In genomic region chr4:43045285-43045658, GRCm38 (mm10) we compare ENCODE assay signal across 8 mouse cellular contexts. TPM values are rescaled to one million over a fixed set of nuclear protein-coding genes. Genes with fewer than 3 reads are reported as not detected.
DNase-seq lines count a peak whose midpoint lies in the region; ATAC-seq and TF ChIP-seq lines count a peak whose summit lies in the region.

No protein-coding gene starts in this region.

- peak overlapping the region; percentile 50 for H3K4me3 ChIP-seq in lung, embryonic 14.5 days (ENCODE audit: low read depth, low read length)
- peak overlapping the region; percentile 65 for H3K4me3 ChIP-seq in embryonic facial prominence, embryonic 15.5 days (replicated peaks)
- peak overlapping the region; percentile 49 for H3K4me3 ChIP-seq in intestine, postnatal 0 days (ENCODE audit: low read depth, low read length)
- peak overlapping the region; percentile 52 for H3K4me3 ChIP-seq in neural tube, embryonic 14.5 days (ENCODE audit: low read depth, low read length)

- no peaks in the 10 kb centered on the region for H3K9me3 ChIP-seq in lung, embryonic 14.5 days (ENCODE audit: low read depth, low read length)
- no peaks in the 10 kb centered on the region for H3K9me3 ChIP-seq in embryonic facial prominence, embryonic 15.5 days (replicated peaks)
- H3K9me3 ChIP-seq in intestine, postnatal 0 days (ENCODE audit: control insufficient read depth), result no peaks in the 10 kb centered on the region
- no peaks in the 10 kb centered on the region for H3K9me3 ChIP-seq in neural tube, embryonic 14.5 days (ENCODE audit: control insufficient read depth, low read length)

- H3K4me2 ChIP-seq in lung, embryonic 14.5 days, result peak overlapping the region; percentile 76
- peak overlapping the region; percentile 63 for H3K4me2 ChIP-seq in embryonic facial prominence, embryonic 15.5 days (replicated peaks)
- peak overlapping the region; percentile 88 for H3K4me2 ChIP-seq in intestine, postnatal 0 days (replicated peaks; ENCODE audit: low read depth)
- peak overlapping the region; percentile 72 for H3K4me2 ChIP-seq in neural tube, embryonic 14.5 days (ENCODE audit: low read depth, low read length)

- 0 out of 2 replicates have a peak overlapping the region, but pooled peaks have one; percentile 65 for H3K27ac ChIP-seq in lung, embryonic 14.5 days (ENCODE audit: low read depth)
- peak overlapping the region; percentile 75 for H3K27ac ChIP-seq in embryonic facial prominence, embryonic 15.5 days (replicated peaks)
- H3K27ac ChIP-seq in intestine, postnatal 0 days (ENCODE audit: low read depth, low read length), result peak overlapping the region; percentile 67
- H3K27ac ChIP-seq in neural tube, embryonic 14.5 days (ENCODE audit: low read depth, low read length), result peak overlapping the region; percentile 88

- ATAC-seq in lung, embryonic 14.5 days (ENCODE audit: insufficient read depth), result peak; percentile 3; the same call in 1 of the 2 replicates
- peak; percentile 3 for ATAC-seq in embryonic facial prominence, embryonic 15.5 days (ENCODE audit: insufficient number of reproducible peaks, low FRiP score, low TSS enrichment, low read depth)
- ATAC-seq in intestine, postnatal 0 days, result peak; percentile 3; the same call in 1 of the 2 replicates
- ATAC-seq in neural tube, embryonic 14.5 days (ENCODE audit: low read depth), result peak; percentile 12

- H3K9ac ChIP-seq in lung, embryonic 14.5 days, result peak overlapping the region; percentile 47
- peak overlapping the region; percentile 40 for H3K9ac ChIP-seq in embryonic facial prominence, embryonic 15.5 days
- H3K9ac ChIP-seq in intestine, postnatal 0 days (ENCODE audit: low read depth, low read length), result peak overlapping the region; percentile 8; the same call in 1 of the 2 replicates
- H3K9ac ChIP-seq in neural tube, embryonic 14.5 days (replicated peaks; ENCODE audit: low read depth, low read length), result peak overlapping the region; percentile 60

- DNase-seq in lung, embryonic 14.5 days, result no peak
- no peak for DNase-seq in lung, postnatal 25 days (ENCODE audit: low spot score)
- no peak for DNase-seq in B cell, adult 2 months
- DNase-seq in left cerebral cortex, adult 11 months (ENCODE audit: low spot score), result no peak
- no peak for DNase-seq in right cerebral cortex, postnatal 36 days (ENCODE audit: low spot score in 2 of 2)

- TF ChIP-seq CTCF in lung, embryonic 14.5 days (IDR thresholded peaks at IDR 0.05; ENCODE audit: low read depth), result no peak
- TF ChIP-seq CTCF in intestine, postnatal 0 days (IDR thresholded peaks at IDR 0.05; ENCODE audit: low read depth), result no peak

- H3K27me3 ChIP-seq in lung, embryonic 14.5 days (ENCODE audit: insufficient read depth, low read length), result no peaks in the 10 kb centered on the region
- no peaks in the 10 kb centered on the region for H3K27me3 ChIP-seq in embryonic facial prominence, embryonic 15.5 days
- no peaks in the 10 kb centered on the region for H3K27me3 ChIP-seq in intestine, postnatal 0 days (replicated peaks; ENCODE audit: control insufficient read depth, insufficient read depth, low read length)
- H3K27me3 ChIP-seq in neural tube, embryonic 14.5 days (ENCODE audit: control insufficient read depth, insufficient read depth, low read length), result no peaks in the 10 kb centered on the region

- 5% methylated on average over 13 of the region's 13 CpGs for WGBS in lung, embryonic 14.5 days
- WGBS in embryonic facial prominence, embryonic 15.5 days, result 4% methylated on average over 13 of the region's 13 CpGs
- 5% methylated on average over 13 of the region's 13 CpGs for WGBS in intestine, postnatal 0 days
- WGBS in neural tube, embryonic 14.5 days, result 2% methylated on average over 13 of the region's 13 CpGs

- H3K36me3 ChIP-seq in lung, embryonic 14.5 days (ENCODE audit: insufficient read depth), result no peaks in the 10 kb centered on the region
- H3K36me3 ChIP-seq in embryonic facial prominence, embryonic 15.5 days, result no peaks in the 10 kb centered on the region
- no peaks in the 10 kb centered on the region for H3K36me3 ChIP-seq in intestine, postnatal 0 days (ENCODE audit: control insufficient read depth, insufficient read depth)
- no peaks in the 10 kb centered on the region for H3K36me3 ChIP-seq in neural tube, embryonic 14.5 days (ENCODE audit: control insufficient read depth, insufficient read depth, low read length)

- H3K4me1 ChIP-seq in lung, embryonic 14.5 days (ENCODE audit: insufficient read depth), result peaks cover 6% of the 10 kb centered on the region; the same call in 1 of the 2 replicates
- peaks cover 26% of the 10 kb centered on the region for H3K4me1 ChIP-seq in embryonic facial prominence, embryonic 15.5 days
- peaks cover 8% of the 10 kb centered on the region; the same call in 1 of the 2 replicates for H3K4me1 ChIP-seq in intestine, postnatal 0 days (replicated peaks; ENCODE audit: control insufficient read depth, insufficient read depth, low read length)
- peaks cover 12% of the 10 kb centered on the region; the same call in 1 of the 2 replicates for H3K4me1 ChIP-seq in neural tube, embryonic 14.5 days (ENCODE audit: control insufficient read depth, insufficient read depth, low read length)

RNA-seq across cellular contexts. Expression of gene Fam214b, which starts 0.7 kb away (rescaled TPM):
- 7.1 and 7.8 TPM in 2 replicates for polyA plus RNA-seq in lung, embryonic 14.5 days (2014; fragmentation: Nextera tagmentation; extraction: Ambion mirVana)
- polyA plus RNA-seq in embryonic facial prominence, embryonic 15.5 days (2015; fragmentation: Nextera tagmentation; extraction: Ambion mirVana), result 16.9 and 17.2 TPM in 2 replicates
- polyA plus RNA-seq in intestine, postnatal 0 days (2015; fragmentation: Nextera tagmentation; extraction: Ambion mirVana), result 5.9 and 6.3 TPM in 2 replicates
- 22.8 and 25.2 TPM in 2 replicates for polyA plus RNA-seq in neural tube, embryonic 14.5 days (2014; fragmentation: Nextera tagmentation; extraction: Ambion mirVana)

RNA-seq across cellular contexts. Expression of gene Unc13b, which starts 13.5 kb away (rescaled TPM):
- polyA plus RNA-seq in lung, embryonic 14.5 days (2014; fragmentation: Nextera tagmentation; extraction: Ambion mirVana), result 7.6 and 8.2 TPM in 2 replicates
- polyA plus RNA-seq in embryonic facial prominence, embryonic 15.5 days (2015; fragmentation: Nextera tagmentation; extraction: Ambion mirVana), result 4.9 and 6.3 TPM in 2 replicates
- polyA plus RNA-seq in intestine, postnatal 0 days (2015; fragmentation: Nextera tagmentation; extraction: Ambion mirVana), result 1.5 TPM in 2 replicates
- polyA plus RNA-seq in neural tube, embryonic 14.5 days (2014; fragmentation: Nextera tagmentation; extraction: Ambion mirVana), result 17.5 and 20.3 TPM in 2 replicates

RNA-seq across cellular contexts. Expression of gene Stoml2, which starts 13.8 kb away (rescaled TPM):
- 331 and 340 TPM in 2 replicates for polyA plus RNA-seq in lung, embryonic 14.5 days (2014; fragmentation: Nextera tagmentation; extraction: Ambion mirVana)
- 294 and 307 TPM in 2 replicates for polyA plus RNA-seq in embryonic facial prominence, embryonic 15.5 days (2015; fragmentation: Nextera tagmentation; extraction: Ambion mirVana)
- 119 and 120 TPM in 2 replicates for polyA plus RNA-seq in intestine, postnatal 0 days (2015; fragmentation: Nextera tagmentation; extraction: Ambion mirVana)
- 223 and 227 TPM in 2 replicates for polyA plus RNA-seq in neural tube, embryonic 14.5 days (2014; fragmentation: Nextera tagmentation; extraction: Ambion mirVana)

RNA-seq across cellular contexts. Expression of gene Pigo, which starts 19.7 kb away (rescaled TPM):
- polyA plus RNA-seq in lung, embryonic 14.5 days (2014; fragmentation: Nextera tagmentation; extraction: Ambion mirVana), result 19.2 and 21.4 TPM in 2 replicates
- polyA plus RNA-seq in embryonic facial prominence, embryonic 15.5 days (2015; fragmentation: Nextera tagmentation; extraction: Ambion mirVana), result 23.4 and 23.9 TPM in 2 replicates
- polyA plus RNA-seq in intestine, postnatal 0 days (2015; fragmentation: Nextera tagmentation; extraction: Ambion mirVana), result 14.3 and 15.4 TPM in 2 replicates
- polyA plus RNA-seq in neural tube, embryonic 14.5 days (2014; fragmentation: Nextera tagmentation; extraction: Ambion mirVana), result 24.6 and 26.4 TPM in 2 replicates

RNA-seq across cellular contexts. Expression of gene Fancg, which starts 35.0 kb away (rescaled TPM):
- 19.4 and 20.8 TPM in 2 replicates for polyA plus RNA-seq in lung, embryonic 14.5 days (2014; fragmentation: Nextera tagmentation; extraction: Ambion mirVana)
- polyA plus RNA-seq in embryonic facial prominence, embryonic 15.5 days (2015; fragmentation: Nextera tagmentation; extraction: Ambion mirVana), result 19.8 and 22.3 TPM in 2 replicates
- polyA plus RNA-seq in intestine, postnatal 0 days (2015; fragmentation: Nextera tagmentation; extraction: Ambion mirVana), result 5.2 and 6.2 TPM in 2 replicates
- 18.9 and 21.6 TPM in 2 replicates for polyA plus RNA-seq in neural tube, embryonic 14.5 days (2014; fragmentation: Nextera tagmentation; extraction: Ambion mirVana)

Comparison
In these comparisons a context has a peak if more than half of its experiments do, and no peak if none do; other contexts are left out.
1. H3K9ac ChIP-seq: peak in every context shown above with its lines; median percentile 60 in neural tube, embryonic 14.5 days; 47 in lung, embryonic 14.5 days; 40 in embryonic facial prominence, embryonic 15.5 days; 8 in intestine, postnatal 0 days.